Mouse (Mus musculus): ENCODE measurements around the gene Aspm.

Aspm gene

DNA sequence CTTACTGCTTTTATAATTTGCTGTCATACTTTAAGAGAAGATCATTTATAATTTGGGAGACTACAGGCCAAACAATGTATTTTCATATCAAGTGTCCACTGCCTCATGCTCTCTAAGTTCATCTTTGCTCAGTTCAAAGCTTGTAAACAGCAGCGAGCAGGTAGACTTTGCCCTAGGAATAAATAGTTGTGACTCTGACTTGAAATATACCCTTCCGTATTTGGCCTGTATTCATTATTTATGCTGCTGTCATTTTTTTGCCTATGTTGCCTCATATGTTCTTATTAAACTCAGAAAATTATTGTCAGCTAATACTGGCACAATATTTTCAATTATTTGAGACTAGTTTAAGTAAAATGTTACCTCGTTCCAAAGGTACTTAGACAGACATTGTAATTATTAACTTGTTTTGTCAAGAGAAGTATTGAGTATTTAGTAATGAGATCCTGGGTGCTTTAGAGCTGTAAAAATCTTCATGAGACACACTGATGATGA lies 46.7 kb downstream of the Aspm start, which contains the start of gene F13b:
TSS of gene F13b (plus strand) at position 445 of the 495 bp plus-strand sequence.
- DNase-seq (ENCODE audit: low read depth, low spot score), result no peak

DNA sequence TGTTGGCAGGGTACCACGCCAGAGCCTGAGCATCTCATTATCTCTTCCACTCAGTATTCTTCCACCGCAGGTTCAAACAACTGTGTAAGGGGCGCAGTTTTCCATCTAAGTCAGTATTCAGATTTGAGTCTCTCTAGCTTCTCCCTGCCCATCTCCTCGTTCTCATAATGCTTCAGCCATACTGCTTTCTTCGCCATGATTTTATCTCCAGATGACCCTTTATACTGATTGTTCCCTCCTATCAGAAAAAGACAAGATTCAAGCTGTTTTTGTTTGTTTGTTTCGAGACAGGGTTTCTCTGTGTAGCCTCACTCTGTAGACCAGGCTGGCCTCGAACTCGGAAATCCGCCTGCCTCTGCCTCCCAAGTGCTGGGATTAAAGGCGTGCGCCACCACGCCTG lies 60.0 kb downstream of the Aspm start:
- no peak for DNase-seq (ENCODE audit: low read depth, low spot score)
